Mouse (Mus musculus): ENCODE results near the gene Espnl. TPM values are rescaled to one million over a fixed set of nuclear protein-coding genes. Genes with fewer than 3 reads are reported as not detected.

Gene Espnl
- polyA plus RNA-seq, 2 experiments = 0.01 to 0.03 TPM

DNA sequence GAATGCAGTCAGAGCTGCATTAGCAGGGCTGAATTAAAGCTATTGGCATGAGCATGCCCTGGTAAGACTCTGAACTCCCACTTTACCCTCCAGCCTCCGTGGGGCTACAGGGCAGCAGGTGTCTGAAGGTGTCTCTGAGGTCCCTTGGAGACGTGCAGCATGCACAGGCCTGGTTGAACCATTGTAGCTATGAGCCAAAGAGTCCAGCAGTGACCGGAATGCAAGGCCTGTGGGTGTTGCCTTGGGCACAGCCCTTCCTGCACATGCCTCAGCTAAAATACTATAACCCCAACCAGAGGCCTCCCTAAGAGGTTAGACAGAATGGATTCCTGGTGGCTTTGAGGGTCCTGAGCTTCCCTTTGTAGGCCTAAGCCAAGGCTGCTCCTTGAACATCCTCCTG, 29.4 kb downstream of the Espnl start:
- peaks cover 5% of the 10 kb centered on the region for H3K27me3 ChIP-seq (ENCODE audit: control insufficient read depth, insufficient read depth, low read length)
- DNase-seq (ENCODE audit: low read depth in 3 of 3, low spot score in 3 of 3) (no peak), ATAC-seq (ENCODE audit: insufficient read depth) (no peak)
- H3K4me3 ChIP-seq (ENCODE audit: insufficient read depth in 1 of 2, low read depth in 2 of 2, low read length in 2 of 2) = no peak overlapping the region
- no peak overlapping the region for H3K4me2 ChIP-seq (ENCODE audit: low read depth)
- TF ChIP-seq EP300 (IDR thresholded peaks at IDR 0.05; ENCODE audit: low read depth) (no peak), CTCF (IDR thresholded peaks at IDR 0.05; ENCODE audit: low read depth) (no peak)
- no peaks in the 10 kb centered on the region for H3K4me1 ChIP-seq (replicated peaks; ENCODE audit: control insufficient read depth in 2 of 2, insufficient read depth in 2 of 2, low read length in 1 of 2)
- H3K9ac ChIP-seq (replicated peaks) = no peak overlapping the region
- no peaks in the 10 kb centered on the region for H3K36me3 ChIP-seq (replicated peaks; ENCODE audit: control insufficient read depth, insufficient read depth, low read depth)
- no peaks in the 10 kb centered on the region for H3K9me3 ChIP-seq (ENCODE audit: control insufficient read depth, low read length)
- no peak overlapping the region for H3K27ac ChIP-seq
- WGBS (ENCODE audit: insufficient replicate concordance) = 54% methylated on average over 3 of the region's 3 CpGs

DNA sequence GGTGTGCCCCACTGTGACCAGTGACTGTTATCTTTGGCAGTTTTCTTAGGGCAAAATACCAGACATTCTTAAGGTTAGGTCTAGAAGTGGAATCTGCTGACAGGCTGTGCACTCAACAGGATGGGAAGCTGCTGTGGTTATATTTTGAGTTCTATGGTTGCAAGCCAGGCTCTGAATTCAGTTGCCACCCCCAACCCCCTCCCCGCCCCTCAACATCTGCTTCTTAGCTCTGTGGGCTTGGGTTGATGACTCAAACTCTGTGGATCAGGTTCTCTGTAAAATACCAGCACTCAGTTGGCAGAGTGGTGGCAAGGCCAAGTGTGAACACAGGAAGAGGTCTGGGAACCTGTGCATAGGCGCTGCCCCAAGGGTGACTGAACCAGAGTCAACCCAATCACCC, 30.4 kb downstream of the Espnl start:
- no peak overlapping the region for H3K9ac ChIP-seq (replicated peaks)
- no peak for TF ChIP-seq EP300 (IDR thresholded peaks at IDR 0.05; ENCODE audit: low read depth)
- TF ChIP-seq CTCF (IDR thresholded peaks at IDR 0.05; ENCODE audit: low read depth) = no peak
- no peak overlapping the region for H3K4me2 ChIP-seq (ENCODE audit: low read depth)
- H3K36me3 ChIP-seq (replicated peaks; ENCODE audit: control insufficient read depth, insufficient read depth, low read depth) = no peaks in the 10 kb centered on the region
- no peaks in the 10 kb centered on the region for H3K4me1 ChIP-seq (replicated peaks; ENCODE audit: control insufficient read depth in 2 of 2, insufficient read depth in 2 of 2, low read length in 1 of 2)
- 62% methylated on average over 2 of the region's 2 CpGs for WGBS (ENCODE audit: insufficient replicate concordance)
- no peak for ATAC-seq (ENCODE audit: insufficient read depth)
- no peak overlapping the region for H3K27ac ChIP-seq
- no peak overlapping the region for H3K4me3 ChIP-seq (ENCODE audit: insufficient read depth in 1 of 2, low read depth in 2 of 2, low read length in 2 of 2)
- DNase-seq (ENCODE audit: low read depth in 3 of 3, low spot score in 3 of 3) = no peak
- H3K27me3 ChIP-seq (ENCODE audit: control insufficient read depth, insufficient read depth, low read length) = no peaks in the 10 kb centered on the region
- no peaks in the 10 kb centered on the region for H3K9me3 ChIP-seq (ENCODE audit: control insufficient read depth, low read length)

DNA sequence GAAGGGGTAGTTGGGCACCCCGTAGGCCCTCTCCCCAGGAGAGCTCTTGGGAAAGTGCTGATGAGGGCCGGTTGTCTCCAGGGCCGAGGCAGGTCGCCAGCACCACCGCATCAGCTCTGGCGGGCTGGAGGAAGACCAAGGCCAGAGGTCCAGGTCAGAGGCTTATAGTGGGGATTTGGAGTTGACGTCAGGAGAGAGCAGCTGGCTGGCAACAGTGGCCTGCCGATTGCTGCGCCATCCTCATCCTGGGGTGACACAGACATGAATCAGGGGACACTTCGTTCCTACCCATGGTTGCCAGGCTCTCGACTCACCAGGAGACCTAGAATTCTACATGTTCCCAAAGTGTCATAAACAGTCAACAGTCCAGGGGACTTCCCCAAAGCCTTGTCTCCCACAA, 34.2 kb downstream of the Espnl start:
- no peak overlapping the region for H3K27ac ChIP-seq
- WGBS (ENCODE audit: insufficient replicate concordance) = 61% methylated on average over 11 of the region's 11 CpGs
- ATAC-seq (ENCODE audit: insufficient read depth) (no peak), DNase-seq (ENCODE audit: low read depth in 3 of 3, low spot score in 3 of 3) (no peak)
- H3K27me3 ChIP-seq (ENCODE audit: control insufficient read depth, insufficient read depth, low read length) = no peaks in the 10 kb centered on the region
- H3K36me3 ChIP-seq (replicated peaks; ENCODE audit: control insufficient read depth, insufficient read depth, low read depth) = no peaks in the 10 kb centered on the region
- H3K9ac ChIP-seq (replicated peaks) = no peak overlapping the region
- TF ChIP-seq CTCF (IDR thresholded peaks at IDR 0.05; ENCODE audit: low read depth) = no peak
- TF ChIP-seq EP300 (IDR thresholded peaks at IDR 0.05; ENCODE audit: low read depth) = no peak
- H3K4me3 ChIP-seq (ENCODE audit: insufficient read depth in 1 of 2, low read depth in 2 of 2, low read length in 2 of 2) = no peak overlapping the region
- H3K4me2 ChIP-seq (ENCODE audit: low read depth) = no peak overlapping the region
- H3K4me1 ChIP-seq (replicated peaks; ENCODE audit: control insufficient read depth in 2 of 2, insufficient read depth in 2 of 2, low read length in 1 of 2) = no peaks in the 10 kb centered on the region
- no peaks in the 10 kb centered on the region for H3K9me3 ChIP-seq (ENCODE audit: control insufficient read depth, low read length)

DNA sequence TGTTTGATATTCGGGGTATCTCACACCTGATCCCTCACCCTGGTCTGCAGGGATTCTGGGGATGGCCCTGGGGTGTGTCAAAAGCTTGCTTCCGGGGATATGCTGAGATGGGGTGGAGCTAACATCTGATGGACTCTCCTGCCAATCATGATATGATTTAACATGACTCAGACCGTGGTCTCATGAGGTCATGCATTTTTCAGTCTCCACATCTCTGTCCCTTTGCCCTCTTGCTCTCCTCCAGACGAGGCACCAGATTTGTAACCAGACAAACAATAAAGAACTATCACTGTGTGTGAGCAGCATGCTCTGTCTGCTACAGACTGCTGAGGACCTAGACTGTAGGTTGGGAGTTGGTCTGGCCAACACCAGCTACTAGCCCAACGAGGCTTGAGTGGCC, 40.2 kb downstream of the Espnl start:
- Histone ChIP-seq H3K27ac (no peak overlapping the region), H3K9me3 (ENCODE audit: control insufficient read depth, low read length) (no peaks in the 10 kb centered on the region), H3K9ac (replicated peaks) (no peak overlapping the region), H3K4me2 (ENCODE audit: low read depth) (no peak overlapping the region), H3K4me1 (replicated peaks; ENCODE audit: control insufficient read depth in 2 of 2, insufficient read depth in 2 of 2, low read length in 1 of 2) (peaks cover 2 to 9% of the 10 kb centered on the region in 2 experiments), H3K27me3 (ENCODE audit: control insufficient read depth, insufficient read depth, low read length) (no peaks in the 10 kb centered on the region), H3K4me3 (ENCODE audit: insufficient read depth in 1 of 2, low read depth in 2 of 2, low read length in 2 of 2) (no peak overlapping the region), H3K36me3 (replicated peaks; ENCODE audit: control insufficient read depth, insufficient read depth, low read depth) (no peaks in the 10 kb centered on the region)
- TF ChIP-seq EP300 (IDR thresholded peaks at IDR 0.05; ENCODE audit: low read depth) (no peak), CTCF (IDR thresholded peaks at IDR 0.05; ENCODE audit: low read depth) (no peak)
- WGBS (ENCODE audit: insufficient replicate concordance) = 55% methylated on average over 5 of the region's 5 CpGs
- ATAC-seq (ENCODE audit: insufficient read depth) = no peak
- no peak for DNase-seq (ENCODE audit: low read depth in 3 of 3, low spot score in 3 of 3)

DNA sequence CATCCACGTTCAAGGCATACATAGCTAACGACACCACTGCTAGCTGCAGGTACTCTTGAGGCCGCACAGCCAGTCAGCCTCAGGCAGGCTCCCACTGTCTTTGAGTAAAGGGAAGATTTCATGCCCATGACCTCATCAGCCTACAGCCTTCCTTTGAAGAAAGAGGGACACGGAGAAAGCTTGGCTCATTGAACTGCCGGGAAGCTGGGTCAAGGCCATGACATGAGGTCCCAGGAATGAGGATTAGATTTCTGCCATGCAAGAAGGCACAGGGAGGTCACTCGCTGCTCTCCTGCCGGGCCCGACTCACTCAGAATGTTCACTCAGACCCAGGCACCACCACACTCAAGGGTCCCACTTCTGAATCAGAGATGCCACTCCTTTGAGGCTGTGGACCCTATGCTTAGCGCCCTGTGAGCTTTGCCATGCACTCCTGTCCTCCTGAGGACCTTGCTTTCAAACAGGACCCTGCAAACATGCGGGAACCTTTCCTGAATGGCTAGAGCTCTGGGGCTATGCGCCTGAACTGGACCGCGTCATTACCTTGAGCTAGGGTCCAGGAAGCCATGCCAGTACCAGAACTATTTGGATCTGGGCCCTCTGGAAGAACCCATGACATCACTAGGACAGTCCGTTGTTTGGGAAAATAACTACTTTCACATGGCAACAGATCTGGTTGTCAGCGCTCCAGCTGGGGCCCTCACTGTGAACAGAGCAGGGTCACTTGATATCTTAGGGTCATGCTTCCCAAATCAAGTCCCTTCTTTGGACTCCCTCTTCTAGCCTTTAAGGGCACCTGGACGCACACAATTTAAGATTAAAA, 43.2 kb downstream of the Espnl start:
- no peak for ATAC-seq (ENCODE audit: insufficient read depth)
- 81% methylated on average over 16 of the region's 16 CpGs for WGBS (ENCODE audit: insufficient replicate concordance)
- Histone ChIP-seq H3K4me2 (ENCODE audit: low read depth) (no peak overlapping the region), H3K36me3 (replicated peaks; ENCODE audit: control insufficient read depth, insufficient read depth, low read depth) (no peaks in the 10 kb centered on the region; the same call in 1 of the 2 replicates), H3K9me3 (ENCODE audit: control insufficient read depth, low read length) (no peaks in the 10 kb centered on the region), H3K27me3 (ENCODE audit: control insufficient read depth, insufficient read depth, low read length) (no peaks in the 10 kb centered on the region), H3K27ac (no peak overlapping the region), H3K4me1 (replicated peaks; ENCODE audit: control insufficient read depth in 2 of 2, insufficient read depth in 2 of 2, low read length in 1 of 2) (peaks cover 6 to 13% of the 10 kb centered on the region in 2 experiments), H3K9ac (replicated peaks) (no peak overlapping the region), H3K4me3 (ENCODE audit: insufficient read depth in 1 of 2, low read depth in 2 of 2, low read length in 2 of 2) (no peak overlapping the region)
- TF ChIP-seq CTCF (IDR thresholded peaks at IDR 0.05; ENCODE audit: low read depth) (no peak), EP300 (IDR thresholded peaks at IDR 0.05; ENCODE audit: low read depth) (no peak)
- no peak for DNase-seq (ENCODE audit: low read depth in 3 of 3, low spot score in 3 of 3)
